Mouse (Mus musculus): ENCODE measurements around the gene 4931428L18Rik. TPM values are rescaled to one million over a fixed set of nuclear protein-coding genes. Genes with fewer than 3 reads are reported as not detected.

The 4931428L18Rik gene
- polyA plus RNA-seq, 1 experiment from 2014 or later, result not detected

Other genes with a start within 250 kb of the 4931428L18Rik start
- gene AC153137.1, start 244.7 kb downstream of the 4931428L18Rik start, polyA plus RNA-seq (2016; fragmentation: Nextera tagmentation; extraction: Ambion mirVana), result not detected in 2 replicates
- not detected in 2 replicates for gene Lgsn, start 46.3 kb downstream of the 4931428L18Rik start, polyA plus RNA-seq (2016; fragmentation: Nextera tagmentation; extraction: Ambion mirVana)
- gene Pih1d3, start 154 bp upstream of the 4931428L18Rik start, polyA plus RNA-seq (2016; fragmentation: Nextera tagmentation; extraction: Ambion mirVana), result not detected in 2 replicates